Mouse (Mus musculus): ENCODE data around the gene Dock8. TPM values are rescaled to one million over a fixed set of nuclear protein-coding genes. Genes with fewer than 3 reads are reported as not detected.
A peak's percentile ranks its signal among the peaks of the same experiment; 100 is the strongest.

Gene Dock8
- polyA plus RNA-seq, 1 experiment from 2014 or later, result 0.15 TPM

- no peak for ATAC-seq
- no peaks in the 10 kb centered on the region for H3K36me3 ChIP-seq (ENCODE audit: control insufficient read depth, insufficient read depth, low read length)
- H3K27me3 ChIP-seq (ENCODE audit: control insufficient read depth, insufficient read depth, low read depth, low read length), result no peaks in the 10 kb centered on the region
- H3K4me3 ChIP-seq (ENCODE audit: low read depth, low read length), result no peak overlapping the region
- no peak overlapping the region for H3K27ac ChIP-seq (ENCODE audit: low read length)
- WGBS, result 86% methylated on average over 5 of the region's 5 CpGs
- H3K4me1 ChIP-seq (ENCODE audit: control insufficient read depth, insufficient read depth, low read length), result 0 out of 2 replicates have a peak, but pooled peaks cover 3% of the 10 kb centered on the region
- no peaks in the 10 kb centered on the region for H3K9me3 ChIP-seq (replicated peaks; ENCODE audit: control insufficient read depth, low read length, poor library complexity, severe bottlenecking)
- no peak overlapping the region for H3K9ac ChIP-seq (ENCODE audit: low read depth, low read length)
- no peak overlapping the region for H3K4me2 ChIP-seq (ENCODE audit: low read length)
Observed at GRCm38 (mm10) chr19:25186316-25186715, 187.0 kb downstream of the Dock8 start.

DNA sequence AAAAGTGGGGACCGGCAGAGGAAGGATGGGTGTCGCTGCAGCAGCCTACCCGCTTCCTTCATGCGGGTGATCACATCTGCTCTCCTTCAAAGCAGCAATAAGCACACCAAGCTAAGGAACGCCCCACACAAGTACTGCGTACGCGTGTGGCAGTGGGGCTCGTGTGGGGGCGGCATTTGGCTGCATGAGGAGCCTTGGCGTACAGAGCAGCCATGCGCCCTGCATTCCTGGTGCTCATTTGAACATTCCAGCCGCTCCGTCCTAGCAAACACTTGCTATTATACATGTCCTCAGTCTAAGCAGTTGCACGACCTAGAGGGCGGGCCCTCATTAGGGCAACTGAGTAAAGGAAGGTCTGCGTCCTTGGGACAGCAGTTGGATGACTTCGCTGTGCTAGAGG lies 188.3 kb downstream of the Dock8 start:
- H3K4me3 ChIP-seq (ENCODE audit: low read depth, low read length), result no peak overlapping the region
- 0 out of 2 replicates have a peak, but pooled peaks cover under 1% of the 10 kb centered on the region for H3K4me1 ChIP-seq (ENCODE audit: control insufficient read depth, insufficient read depth, low read length)
- ATAC-seq, result no peak
- H3K9me3 ChIP-seq (replicated peaks; ENCODE audit: control insufficient read depth, low read length, poor library complexity, severe bottlenecking), result no peaks in the 10 kb centered on the region
- H3K27ac ChIP-seq (ENCODE audit: low read length), result no peak overlapping the region
- 84% methylated on average over 18 of the region's 18 CpGs for WGBS
- no peaks in the 10 kb centered on the region for H3K27me3 ChIP-seq (ENCODE audit: control insufficient read depth, insufficient read depth, low read depth, low read length)
- no peak overlapping the region for H3K9ac ChIP-seq (ENCODE audit: low read depth, low read length)
- no peak overlapping the region for H3K4me2 ChIP-seq (ENCODE audit: low read length)
- H3K36me3 ChIP-seq (ENCODE audit: control insufficient read depth, insufficient read depth, low read length), result no peaks in the 10 kb centered on the region

GRCm38 (mm10) chr19:25193751-25194150 lies 194.4 kb downstream of the Dock8 start:
- ATAC-seq, result no peak
- Histone ChIP-seq H3K4me3 (ENCODE audit: low read depth, low read length) (no peak overlapping the region), H3K27me3 (ENCODE audit: control insufficient read depth, insufficient read depth, low read depth, low read length) (no peaks in the 10 kb centered on the region), H3K9me3 (replicated peaks; ENCODE audit: control insufficient read depth, low read length, poor library complexity, severe bottlenecking) (no peaks in the 10 kb centered on the region), H3K4me2 (ENCODE audit: low read length) (no peak overlapping the region), H3K9ac (ENCODE audit: low read depth, low read length) (no peak overlapping the region), H3K4me1 (ENCODE audit: control insufficient read depth, insufficient read depth, low read length) (no peaks in the 10 kb centered on the region), H3K36me3 (ENCODE audit: control insufficient read depth, insufficient read depth, low read length) (no peaks in the 10 kb centered on the region), H3K27ac (ENCODE audit: low read length) (no peak overlapping the region)
- WGBS, result 98% methylated on average over 9 of the region's 9 CpGs

DNA sequence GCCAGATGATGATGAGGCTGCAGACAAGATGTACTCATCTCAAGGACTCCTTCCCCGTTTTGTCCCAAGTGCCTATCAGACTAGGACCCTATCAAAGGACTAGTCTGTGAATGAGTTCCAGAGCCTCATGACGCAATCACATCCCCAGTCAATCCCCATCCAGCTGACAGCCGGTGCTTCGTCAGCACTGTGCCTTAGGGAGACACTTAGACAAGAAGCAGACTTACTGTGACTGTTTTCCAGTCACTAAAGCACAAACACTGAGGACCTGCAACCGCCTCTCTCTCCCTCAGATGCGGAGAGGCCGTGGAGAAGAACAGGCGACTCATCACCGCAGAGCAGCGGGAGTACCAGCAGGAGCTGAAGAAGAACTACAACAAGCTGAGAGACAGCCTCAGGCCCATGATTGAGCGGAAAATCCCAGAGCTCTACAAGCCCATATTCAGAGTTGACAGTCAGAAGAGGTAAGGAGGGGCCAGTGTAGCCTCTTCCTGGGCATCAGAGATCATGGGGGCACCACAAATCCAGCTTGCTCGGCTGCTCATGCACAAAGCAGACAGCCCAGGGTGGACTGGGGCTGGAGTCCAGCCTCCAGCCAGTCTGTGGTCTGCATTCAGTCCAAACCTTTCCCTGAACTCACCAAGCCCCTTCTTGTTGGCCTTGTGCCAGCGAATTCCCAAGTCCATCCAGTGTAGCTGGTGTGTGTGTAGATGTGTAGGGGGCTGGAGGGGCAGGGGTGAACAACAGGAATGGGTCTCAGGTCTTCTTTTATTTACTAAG lies 200.9 kb downstream of the Dock8 start:
- H3K4me1 ChIP-seq (ENCODE audit: control insufficient read depth, insufficient read depth, low read length), result no peaks in the 10 kb centered on the region; the same call in 1 of the 2 replicates
- H3K27ac ChIP-seq (ENCODE audit: low read length), result no peak overlapping the region
- ATAC-seq, result no peak
- H3K9me3 ChIP-seq (replicated peaks; ENCODE audit: control insufficient read depth, low read length, poor library complexity, severe bottlenecking), result no peaks in the 10 kb centered on the region
- H3K9ac ChIP-seq (ENCODE audit: low read depth, low read length), result no peak overlapping the region
- H3K4me3 ChIP-seq (ENCODE audit: low read depth, low read length), result no peak overlapping the region
- no peaks in the 10 kb centered on the region for H3K36me3 ChIP-seq (ENCODE audit: control insufficient read depth, insufficient read depth, low read length)
- H3K27me3 ChIP-seq (ENCODE audit: control insufficient read depth, insufficient read depth, low read depth, low read length), result no peaks in the 10 kb centered on the region
- WGBS, result 69% methylated on average over 13 of the region's 13 CpGs
- no peak overlapping the region for H3K4me2 ChIP-seq (ENCODE audit: low read length)

DNA sequence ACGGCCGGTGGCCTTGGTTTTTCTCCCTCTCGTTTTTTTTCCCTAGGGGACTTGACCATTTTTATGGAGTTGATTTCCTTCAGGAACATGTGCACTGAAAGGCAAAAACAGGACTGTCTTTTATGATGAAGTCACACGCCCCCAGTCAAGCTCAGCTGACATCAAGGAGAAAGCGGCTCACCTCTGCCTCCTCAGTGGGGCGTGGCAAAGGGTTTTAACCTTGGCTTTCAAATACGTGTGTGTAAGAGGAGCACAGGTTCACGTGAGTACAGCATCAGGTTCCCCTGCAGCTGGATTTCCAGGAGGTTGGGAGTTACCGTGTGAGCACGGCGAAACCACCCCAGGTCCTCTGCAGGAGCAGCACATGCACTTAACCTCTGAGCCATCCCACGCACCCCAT lies 203.7 kb downstream of the Dock8 start:
- H3K4me3 ChIP-seq (ENCODE audit: low read depth, low read length), result no peak overlapping the region
- peaks cover 6% of the 10 kb centered on the region for H3K4me1 ChIP-seq (ENCODE audit: control insufficient read depth, insufficient read depth, low read length)
- peaks cover 5% of the 10 kb centered on the region for H3K27me3 ChIP-seq (ENCODE audit: control insufficient read depth, insufficient read depth, low read depth, low read length)
- no peak overlapping the region for H3K4me2 ChIP-seq (ENCODE audit: low read length)
- H3K36me3 ChIP-seq (ENCODE audit: control insufficient read depth, insufficient read depth, low read length), result no peaks in the 10 kb centered on the region
- H3K9ac ChIP-seq (ENCODE audit: low read depth, low read length), result no peak overlapping the region
- H3K27ac ChIP-seq (ENCODE audit: low read length), result no peak overlapping the region
- ATAC-seq, result no peak
- 88% methylated on average over 12 of the region's 12 CpGs for WGBS
- no peaks in the 10 kb centered on the region for H3K9me3 ChIP-seq (replicated peaks; ENCODE audit: control insufficient read depth, low read length, poor library complexity, severe bottlenecking)

DNA sequence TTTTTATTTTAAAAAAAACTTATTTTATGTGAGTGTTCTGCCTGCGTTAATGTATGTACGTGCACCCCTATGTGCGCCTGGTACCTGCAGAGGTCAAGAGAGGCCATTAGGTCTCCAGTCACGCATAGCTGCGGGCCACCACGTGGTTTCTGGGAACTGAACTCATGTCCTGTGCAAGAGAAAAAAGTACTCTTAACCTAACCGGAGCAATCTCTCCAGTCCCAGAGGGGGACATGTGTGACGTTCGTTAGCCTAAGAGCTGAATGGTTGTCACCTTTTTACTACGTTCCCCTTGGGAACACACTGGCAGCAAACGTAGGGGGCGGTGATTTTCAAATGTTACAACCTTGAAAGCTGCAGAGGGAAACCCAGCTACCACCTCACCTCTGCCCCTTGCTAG lies 207.6 kb downstream of the Dock8 start:
- Histone ChIP-seq H3K36me3 (ENCODE audit: control insufficient read depth, insufficient read depth, low read length) (no peaks in the 10 kb centered on the region), H3K4me1 (ENCODE audit: control insufficient read depth, insufficient read depth, low read length) (peaks cover 13% of the 10 kb centered on the region), H3K27me3 (ENCODE audit: control insufficient read depth, insufficient read depth, low read depth, low read length) (peaks cover 7% of the 10 kb centered on the region), H3K9me3 (replicated peaks; ENCODE audit: control insufficient read depth, low read length, poor library complexity, severe bottlenecking) (no peaks in the 10 kb centered on the region), H3K4me3 (ENCODE audit: low read depth, low read length) (no peak overlapping the region), H3K9ac (ENCODE audit: low read depth, low read length) (no peak overlapping the region), H3K27ac (ENCODE audit: low read length) (no peak overlapping the region), H3K4me2 (ENCODE audit: low read length) (no peak overlapping the region)
- ATAC-seq, result no peak
- WGBS, result 67% methylated on average over 12 of the region's 12 CpGs

GRCm38 (mm10) chr19:25207731-25208361 lies 208.5 kb downstream of the Dock8 start:
- H3K27ac ChIP-seq (ENCODE audit: low read length), result no peak overlapping the region; the same call in 1 of the 2 replicates

GRCm38 (mm10) chr19:25208596-25209110 lies 209.3 kb downstream of the Dock8 start:
- H3K27me3 ChIP-seq (ENCODE audit: control insufficient read depth, insufficient read depth, low read depth, low read length), result peaks cover 7% of the 10 kb centered on the region
- no peaks in the 10 kb centered on the region for H3K36me3 ChIP-seq (ENCODE audit: control insufficient read depth, insufficient read depth, low read length)
- H3K4me1 ChIP-seq (ENCODE audit: control insufficient read depth, insufficient read depth, low read length), result peaks cover 13% of the 10 kb centered on the region
- no peak overlapping the region for H3K9ac ChIP-seq (ENCODE audit: low read depth, low read length)
- 44% methylated on average over 11 of the region's 11 CpGs for WGBS
- no peak overlapping the region for H3K27ac ChIP-seq (ENCODE audit: low read length)
- ATAC-seq, result no peak
- H3K4me2 ChIP-seq (ENCODE audit: low read length), result peak overlapping the region; percentile 50
- H3K4me3 ChIP-seq (ENCODE audit: low read depth, low read length), result no peak overlapping the region
- no peaks in the 10 kb centered on the region; the same call in 1 of the 2 replicates for H3K9me3 ChIP-seq (replicated peaks; ENCODE audit: control insufficient read depth, low read length, poor library complexity, severe bottlenecking)

More at GRCm38 (mm10) chr19:25207731-25208361, 208.5 kb downstream of the Dock8 start:
- 5% methylated on average over 23 of the region's 23 CpGs for WGBS
- peak overlapping the region; percentile 24 for H3K4me3 ChIP-seq (ENCODE audit: low read depth, low read length)
- H3K4me1 ChIP-seq (ENCODE audit: control insufficient read depth, insufficient read depth, low read length), result peaks cover 13% of the 10 kb centered on the region
- no peaks in the 10 kb centered on the region for H3K36me3 ChIP-seq (ENCODE audit: control insufficient read depth, insufficient read depth, low read length)
- no peaks in the 10 kb centered on the region for H3K9me3 ChIP-seq (replicated peaks; ENCODE audit: control insufficient read depth, low read length, poor library complexity, severe bottlenecking)
- H3K4me2 ChIP-seq (ENCODE audit: low read length), result peak overlapping the region; percentile 50
- peak overlapping the region; percentile 48; the same call in 1 of the 2 replicates for H3K9ac ChIP-seq (ENCODE audit: low read depth, low read length)
- peak; percentile 39; the same call in 1 of the 2 replicates for ATAC-seq
- H3K27me3 ChIP-seq (ENCODE audit: control insufficient read depth, insufficient read depth, low read depth, low read length), result peaks cover 7% of the 10 kb centered on the region

DNA sequence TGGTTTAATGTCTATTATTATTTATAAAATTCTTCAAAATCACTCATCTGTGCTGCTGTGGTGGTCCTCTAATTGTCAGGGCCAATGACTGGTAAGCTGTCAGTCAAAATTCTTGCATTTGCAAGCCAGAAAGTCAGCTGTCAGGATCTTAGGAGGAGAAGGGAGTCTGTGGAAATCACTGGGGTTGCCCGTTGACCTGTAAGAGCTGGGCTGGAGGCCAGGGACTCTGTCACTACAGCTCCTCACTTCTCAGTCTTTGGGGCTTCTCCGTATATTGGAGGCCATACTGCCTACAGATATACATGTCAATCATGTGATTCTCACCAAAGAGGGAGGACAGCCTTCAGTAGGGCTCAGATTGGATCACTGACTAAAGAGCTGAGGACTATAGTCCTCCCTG lies 221.3 kb downstream of the Dock8 start:
- 83% methylated on average over 2 of the region's 2 CpGs for WGBS
- Histone ChIP-seq H3K9me3 (replicated peaks; ENCODE audit: control insufficient read depth, low read length, poor library complexity, severe bottlenecking) (no peaks in the 10 kb centered on the region), H3K4me2 (ENCODE audit: low read length) (no peak overlapping the region), H3K27me3 (ENCODE audit: control insufficient read depth, insufficient read depth, low read depth, low read length) (no peaks in the 10 kb centered on the region), H3K27ac (ENCODE audit: low read length) (no peak overlapping the region), H3K4me1 (ENCODE audit: control insufficient read depth, insufficient read depth, low read length) (no peaks in the 10 kb centered on the region), H3K9ac (ENCODE audit: low read depth, low read length) (no peak overlapping the region), H3K36me3 (ENCODE audit: control insufficient read depth, insufficient read depth, low read length) (no peaks in the 10 kb centered on the region), H3K4me3 (ENCODE audit: low read depth, low read length) (no peak overlapping the region)
- ATAC-seq, result no peak

Data from midbrain, embryonic 16.5 days (tissue).